Mouse (Mus musculus) cortical plate, adult 2 months (tissue): ENCODE data around the gene Asap2.

ENCODE experiments used
- CTCF ChIP-seq: fragments of 200-500 bp; IDR thresholded peaks from 2 replicates; pipeline ENCODE4 v1.5.1; 2011; ENCODE audit warnings: mild to moderate bottlenecking, control low read depth, low read length; ENCODE audit not compliant: insufficient read depth; ENCODE audit errors: extremely low read depth
- POLR2A ChIP-seq: fragments of 200-500 bp; IDR thresholded peaks from 2 replicates; pipeline ENCODE4 v1.6.1; 2011; ENCODE audit warnings: mild to moderate bottlenecking, low read length, control low read depth; ENCODE audit not compliant: insufficient read depth; ENCODE audit errors: extremely low read depth

- TF ChIP-seq POLR2A (no peak), CTCF (no peak)
Measured at GRCm38 (mm10) chr12:21214551-21215165, 224.4 kb downstream of the Asap2 start.
